Mouse (Mus musculus): ENCODE data around the gene H2-DMa. TPM values are rescaled to one million over a fixed set of nuclear protein-coding genes. Genes with fewer than 3 reads are reported as not detected.
A peak's percentile ranks its signal among the peaks of the same experiment; 100 is the strongest.

H2-DMa gene
- polyA plus RNA-seq, 1 experiment from 2014 or later = 13.0 TPM

DNA sequence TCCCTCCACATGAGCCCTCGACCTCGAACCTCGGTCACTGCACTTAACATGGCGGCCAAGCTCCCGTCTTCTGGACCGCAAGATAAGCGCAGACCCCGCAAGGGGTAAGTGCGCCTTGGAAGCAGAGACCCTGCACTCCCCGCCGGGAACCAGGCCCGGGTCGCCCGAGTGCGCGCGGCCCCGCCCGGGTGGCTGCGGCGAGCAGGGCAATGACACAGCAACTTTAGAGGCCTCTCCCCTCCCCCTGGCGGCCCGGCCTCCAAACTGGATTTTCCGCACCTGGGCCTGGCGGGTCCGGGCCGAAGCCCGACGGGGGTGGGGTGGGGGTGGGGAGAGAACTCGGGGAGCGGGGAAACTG is 1.5 kb downstream of the H2-DMa start:
- Histone ChIP-seq H3K4me3 (peak overlapping the region; percentile 90), H3K4me2 (replicated peaks) (peak overlapping the region; percentile 80), H3K27me3 (no peaks in the 10 kb centered on the region), H3K9me3 (no peaks in the 10 kb centered on the region), H3K9ac (replicated peaks) (peak overlapping the region; percentile 98), H3K36me3 (peaks cover 7% of the 10 kb centered on the region), H3K27ac (replicated peaks) (peak overlapping the region; percentile 100), H3K4me1 (peaks cover 39% of the 10 kb centered on the region)
- WGBS = 1% methylated on average over 31 of the region's 31 CpGs
- no peak for ATAC-seq (replicated peaks)

DNA sequence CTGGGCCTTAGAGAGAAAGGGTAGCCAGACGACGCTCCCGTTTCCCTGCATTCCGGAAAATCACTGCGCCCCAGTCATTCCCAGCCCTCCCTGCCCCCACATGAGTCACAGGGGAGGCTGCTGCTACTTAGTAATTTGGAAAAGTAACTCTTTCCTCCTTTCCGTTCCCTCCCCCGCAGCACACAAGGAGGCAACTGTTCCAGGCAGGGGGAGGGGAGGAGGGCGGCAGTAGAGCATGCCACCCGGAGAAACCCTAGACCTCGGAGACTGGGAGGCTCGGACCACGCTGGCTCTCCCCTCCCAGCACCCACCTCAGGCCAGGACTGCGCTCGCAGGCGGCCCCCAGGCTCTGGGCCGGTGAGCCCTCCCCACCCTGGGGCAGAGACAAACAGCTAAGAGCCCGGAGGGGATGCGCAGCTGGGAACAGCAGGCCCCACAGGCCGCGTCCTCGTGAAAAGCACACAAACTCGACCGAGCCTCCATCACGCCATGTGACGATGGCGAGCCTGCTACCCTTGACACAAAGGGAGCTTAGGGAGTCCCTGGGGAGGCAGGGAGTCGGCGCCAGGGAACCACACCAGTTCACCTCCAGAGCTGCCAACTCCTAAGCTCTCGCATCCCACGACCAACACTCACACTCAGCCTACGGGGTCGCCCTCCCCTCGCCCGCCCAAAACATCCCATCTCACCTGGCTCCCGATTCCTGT is 2.0 kb downstream of the H2-DMa start:
- under 1% methylated on average over 34 of the region's 35 CpGs for WGBS
- Histone ChIP-seq H3K9me3 (no peaks in the 10 kb centered on the region), H3K9ac (replicated peaks) (peak overlapping the region; percentile 98), H3K4me1 (peaks cover 36% of the 10 kb centered on the region), H3K4me2 (replicated peaks) (peak overlapping the region; percentile 80), H3K4me3 (peak overlapping the region; percentile 90), H3K36me3 (0 out of 2 replicates have a peak, but pooled peaks cover 4% of the 10 kb centered on the region), H3K27me3 (no peaks in the 10 kb centered on the region), H3K27ac (replicated peaks) (peak overlapping the region; percentile 100)
- ATAC-seq (replicated peaks) = peak; percentile 18

GRCm38 (mm10) chr17:34121879-34122187 is 2.5 kb downstream of the H2-DMa start:
- peak overlapping the region; percentile 80 for H3K4me2 ChIP-seq (replicated peaks)
- no peak for ATAC-seq (replicated peaks)
- 2% methylated on average over 10 of the region's 10 CpGs for WGBS
- peak overlapping the region; percentile 90 for H3K4me3 ChIP-seq
- peak overlapping the region; percentile 100 for H3K27ac ChIP-seq (replicated peaks)
- H3K9ac ChIP-seq (replicated peaks) = peak overlapping the region; percentile 98
- no peaks in the 10 kb centered on the region for H3K9me3 ChIP-seq
- H3K4me1 ChIP-seq = peaks cover 30% of the 10 kb centered on the region
- 0 out of 2 replicates have a peak, but pooled peaks cover 3% of the 10 kb centered on the region for H3K36me3 ChIP-seq
- H3K27me3 ChIP-seq = no peaks in the 10 kb centered on the region

DNA sequence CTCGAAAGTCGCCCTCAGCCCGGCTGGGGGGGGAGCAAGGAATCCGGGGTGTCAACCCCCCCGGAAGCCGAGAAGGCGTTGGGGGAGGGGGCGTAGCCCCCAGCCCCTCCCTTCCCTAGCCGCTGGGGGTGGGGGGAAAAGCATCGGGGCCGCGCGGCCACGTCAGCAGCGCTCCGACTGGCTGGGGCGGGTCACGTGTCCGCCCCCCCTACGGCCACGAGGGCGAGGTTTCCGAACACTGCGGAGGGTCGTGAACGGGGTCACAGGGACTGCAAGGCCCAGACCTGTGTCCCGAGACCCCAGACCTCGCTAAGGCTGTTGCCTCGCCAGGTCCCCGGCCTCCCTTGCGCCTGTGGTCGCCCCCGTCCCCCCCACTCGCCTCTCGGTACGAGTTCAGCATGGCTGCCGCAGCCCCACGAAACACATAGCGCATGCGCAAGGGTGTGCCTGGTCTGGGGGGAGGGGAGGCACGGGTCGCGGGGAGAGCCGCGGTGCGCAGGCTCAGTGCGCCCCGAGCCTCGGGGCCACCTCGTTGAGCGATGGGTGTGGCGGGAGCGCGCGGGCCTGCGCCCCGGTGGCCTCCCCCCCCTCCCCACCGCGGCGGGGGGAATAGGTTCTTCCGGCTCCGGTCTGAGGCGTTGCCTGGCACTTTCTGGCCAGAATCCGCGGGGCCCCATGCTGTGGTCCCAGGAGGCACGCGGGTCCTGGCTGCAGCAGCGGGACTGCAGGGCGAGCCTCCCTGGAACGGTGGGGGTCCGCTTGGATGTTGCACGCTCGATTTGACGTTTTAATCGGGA is 3.0 kb downstream of the H2-DMa start, which contains the start of gene Brd2:
Gene Brd2, minus strand, starts transcription at position 447 of the 797 bp plus-strand sequence.
- under 1% methylated on average over 70 of the region's 75 CpGs for WGBS
- H3K36me3 ChIP-seq = no peaks in the 10 kb centered on the region
- ATAC-seq (replicated peaks) = peak; percentile 41
- H3K27ac ChIP-seq (replicated peaks) = peak within 1 kb of the TSS; percentile 100
- H3K4me3 ChIP-seq = peak within 1 kb of the TSS; percentile 90
- no peaks in the 10 kb centered on the region for H3K27me3 ChIP-seq
- peak within 1 kb of the TSS; percentile 98 for H3K9ac ChIP-seq (replicated peaks)
- peaks cover 28% of the 10 kb centered on the region for H3K4me1 ChIP-seq
- H3K4me2 ChIP-seq (replicated peaks) = peak within 1 kb of the TSS; percentile 80
- H3K9me3 ChIP-seq = no peaks in the 10 kb centered on the region

GRCm38 (mm10) chr17:34123111-34123510 is 3.8 kb downstream of the H2-DMa start:
- 1% methylated on average over 7 of the region's 7 CpGs for WGBS
- ATAC-seq (replicated peaks) = no peak

DNA sequence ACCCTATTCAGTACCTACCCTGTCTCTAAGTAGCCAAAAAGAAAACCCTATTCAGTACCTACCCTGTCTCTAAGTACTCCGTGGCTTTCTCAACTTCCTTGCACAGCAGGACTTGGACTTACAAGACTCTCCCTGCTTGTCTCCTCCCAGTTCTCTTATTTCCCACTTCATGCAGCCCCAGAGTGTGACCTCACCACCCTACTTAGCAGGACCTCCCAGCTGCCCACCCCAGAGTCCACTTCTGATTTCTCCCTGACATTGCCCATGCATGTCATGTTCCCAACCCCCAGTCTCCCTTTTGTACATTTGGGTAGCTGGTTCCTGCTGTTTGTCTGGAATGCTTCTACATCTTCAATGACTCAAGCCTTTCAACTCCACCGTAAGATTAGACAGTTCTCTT is 4.2 kb downstream of the H2-DMa start:
- Histone ChIP-seq H3K4me1 (peaks cover 33% of the 10 kb centered on the region), H3K4me3 (peak overlapping the region; percentile 90), H3K4me2 (replicated peaks) (peak overlapping the region; percentile 80), H3K27ac (replicated peaks) (peak overlapping the region; percentile 100), H3K36me3 (no peaks in the 10 kb centered on the region), H3K27me3 (no peaks in the 10 kb centered on the region), H3K9me3 (no peaks in the 10 kb centered on the region), H3K9ac (replicated peaks) (peak overlapping the region; percentile 98)
- ATAC-seq (replicated peaks) = no peak
- 4% methylated on average over 2 of the region's 2 CpGs for WGBS

More at GRCm38 (mm10) chr17:34123111-34123510, 3.8 kb downstream of the H2-DMa start:
- peak overlapping the region; percentile 80 for H3K4me2 ChIP-seq (replicated peaks)
- H3K4me3 ChIP-seq = peak overlapping the region; percentile 90
- peaks cover 29% of the 10 kb centered on the region for H3K4me1 ChIP-seq
- peak overlapping the region; percentile 98 for H3K9ac ChIP-seq (replicated peaks)
- H3K27ac ChIP-seq (replicated peaks) = peak overlapping the region; percentile 100
- H3K9me3 ChIP-seq = no peaks in the 10 kb centered on the region
- no peaks in the 10 kb centered on the region for H3K36me3 ChIP-seq
- H3K27me3 ChIP-seq = no peaks in the 10 kb centered on the region

DNA sequence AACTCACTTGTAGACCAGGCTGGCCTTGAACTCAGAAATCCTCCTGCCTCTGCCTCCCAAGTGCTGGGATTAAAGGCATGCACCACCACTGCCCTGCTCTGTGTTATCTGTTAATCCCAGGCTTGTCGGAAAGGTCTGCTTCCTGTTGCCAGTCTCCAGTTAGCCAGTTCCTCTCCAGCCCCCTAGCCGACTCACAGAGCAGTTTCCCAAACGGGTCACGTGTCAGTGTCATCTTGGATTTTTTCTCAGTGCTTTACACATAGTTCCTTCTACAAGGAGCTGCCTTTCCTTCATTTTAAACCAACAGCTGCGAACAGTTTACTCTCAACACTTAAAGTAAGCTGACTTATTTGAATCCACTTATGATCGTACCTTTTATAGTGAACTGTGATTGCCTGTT is 5.3 kb downstream of the H2-DMa start:
- H3K9me3 ChIP-seq = no peaks in the 10 kb centered on the region
- no peak overlapping the region for H3K4me2 ChIP-seq (replicated peaks)
- H3K27ac ChIP-seq (replicated peaks) = no peak overlapping the region
- no peaks in the 10 kb centered on the region for H3K27me3 ChIP-seq
- 89% methylated on average over 6 of the region's 6 CpGs for WGBS
- H3K9ac ChIP-seq (replicated peaks) = no peak overlapping the region
- ATAC-seq (replicated peaks) = no peak
- no peaks in the 10 kb centered on the region for H3K36me3 ChIP-seq
- peaks cover 42% of the 10 kb centered on the region for H3K4me1 ChIP-seq
- no peak overlapping the region for H3K4me3 ChIP-seq

DNA sequence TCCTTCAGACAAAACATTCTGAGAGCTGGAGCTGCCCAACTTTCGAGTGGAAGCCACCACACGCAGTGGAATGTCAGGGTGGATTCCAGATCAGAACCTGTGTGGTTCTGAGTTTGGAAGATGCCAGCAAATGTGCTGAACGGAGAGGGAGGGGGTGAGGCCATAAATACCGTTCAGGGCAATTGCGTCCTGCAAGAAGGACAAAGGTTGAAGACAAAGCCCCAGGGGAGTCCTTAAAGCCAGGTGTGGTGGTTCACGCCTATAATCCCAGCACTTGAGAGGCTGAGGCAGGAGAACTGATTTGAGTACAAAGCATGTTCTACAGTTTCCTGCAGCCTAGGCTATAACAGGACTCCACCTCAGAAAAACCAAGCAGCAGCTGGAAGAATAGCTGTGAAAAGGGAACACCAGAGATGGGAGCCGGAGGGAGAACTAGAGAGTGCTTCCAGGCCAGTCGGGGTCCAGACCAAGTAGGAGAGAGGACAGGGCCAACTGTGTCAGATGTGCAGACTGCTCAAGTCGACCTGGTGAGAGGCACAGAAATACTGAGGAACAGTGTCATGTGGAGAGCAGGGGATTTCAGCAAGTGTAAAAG is 7.6 kb downstream of the H2-DMa start:
- Histone ChIP-seq H3K9me3 (no peaks in the 10 kb centered on the region), H3K9ac (replicated peaks) (no peak overlapping the region), H3K4me2 (replicated peaks) (no peak overlapping the region), H3K4me3 (no peak overlapping the region), H3K36me3 (no peaks in the 10 kb centered on the region), H3K27me3 (no peaks in the 10 kb centered on the region), H3K27ac (replicated peaks) (no peak overlapping the region), H3K4me1 (peaks cover 42% of the 10 kb centered on the region)
- no peak for ATAC-seq (replicated peaks)
- WGBS = 59% methylated on average over 9 of the region's 9 CpGs

DNA sequence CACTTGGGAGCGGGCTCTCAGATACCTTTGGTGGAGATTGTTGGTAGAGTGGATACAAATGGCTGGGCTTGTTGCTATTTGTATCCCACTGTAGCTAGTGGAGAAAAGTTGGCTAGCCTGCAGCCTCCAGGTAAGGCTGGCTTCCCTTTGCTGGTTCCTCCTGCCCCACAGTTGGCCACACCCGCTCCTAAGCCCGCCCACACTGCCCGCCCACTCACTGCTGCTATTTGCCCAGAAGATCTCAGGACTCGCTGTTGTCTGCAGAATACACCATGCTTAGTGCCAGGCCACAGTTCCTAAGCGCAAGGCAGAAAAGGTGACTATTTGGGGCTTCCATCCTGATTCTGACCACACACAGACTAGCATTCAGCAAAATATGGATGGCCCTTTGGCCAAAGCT is 8.1 kb downstream of the H2-DMa start:
- no peaks in the 10 kb centered on the region for H3K36me3 ChIP-seq
- 21% methylated on average over 6 of the region's 6 CpGs for whole genome bisulfite sequencing
- no peak for ATAC-seq (replicated peaks)

GRCm38 (mm10) chr17:34128264-34128937 is 9.1 kb downstream of the H2-DMa start:
- no peaks in the 10 kb centered on the region for H3K27me3 ChIP-seq
- WGBS = 22% methylated on average over 13 of the region's 13 CpGs
- ATAC-seq (replicated peaks) = 0 out of 2 replicates have a peak, but pooled peaks have one; percentile 57
- peak overlapping the region; percentile 60 for H3K27ac ChIP-seq (replicated peaks)
- H3K9me3 ChIP-seq = no peaks in the 10 kb centered on the region
- H3K9ac ChIP-seq (replicated peaks) = 0 out of 2 replicates have a peak overlapping the region, but pooled peaks have one; percentile 3
- H3K4me3 ChIP-seq = peak overlapping the region; percentile 12
- no peaks in the 10 kb centered on the region for H3K36me3 ChIP-seq
- peaks cover 38% of the 10 kb centered on the region for H3K4me1 ChIP-seq
- H3K4me2 ChIP-seq (replicated peaks) = peak overlapping the region; percentile 26

More for the DNA sequence above, 8.1 kb downstream of the H2-DMa start:
- H3K27ac ChIP-seq (replicated peaks) = no peak overlapping the region
- H3K27me3 ChIP-seq = no peaks in the 10 kb centered on the region
- H3K4me2 ChIP-seq (replicated peaks) = no peak overlapping the region
- no peaks in the 10 kb centered on the region for H3K9me3 ChIP-seq
- H3K4me3 ChIP-seq = no peak overlapping the region
- H3K4me1 ChIP-seq = peaks cover 42% of the 10 kb centered on the region
- H3K9ac ChIP-seq (replicated peaks) = no peak overlapping the region

GRCm38 (mm10) chr17:34128944-34129791 is 9.8 kb downstream of the H2-DMa start:
- Histone ChIP-seq H3K27me3 (no peaks in the 10 kb centered on the region), H3K9ac (replicated peaks) (0 out of 2 replicates have a peak overlapping the region, but pooled peaks have one; percentile 3), H3K36me3 (no peaks in the 10 kb centered on the region), H3K27ac (replicated peaks) (peak overlapping the region; percentile 60), H3K9me3 (no peaks in the 10 kb centered on the region), H3K4me2 (replicated peaks) (peak overlapping the region; percentile 26), H3K4me1 (peaks cover 30% of the 10 kb centered on the region), H3K4me3 (peak overlapping the region; percentile 12)
- peak; percentile 18; the same call in 1 of the 2 replicates for ATAC-seq (replicated peaks)
- WGBS = 21% methylated on average over 18 of the region's 18 CpGs

Data from forebrain, embryonic 15.5 days (tissue).